Mouse (Mus musculus): ENCODE measurements around the gene Mrgprh. TPM values are rescaled to one million over a fixed set of nuclear protein-coding genes. Genes with fewer than 3 reads are reported as not detected.

The Mrgprh gene
- polyA plus RNA-seq (2012): not detected in 2 replicates

- TF ChIP-seq GATA1 (IDR thresholded peaks at IDR 0.05; ENCODE audit: low read length): no peak
Observed at GRCm38 (mm10) chr17:12875734-12876133, at the start of gene Mrgprh. Gene Mrgprh (plus strand): TSS chr17:12876034.

GRCm38 (mm10) chr17:12830351-12830750 is 45.5 kb upstream of the Mrgprh start:
- TF ChIP-seq GATA1 (IDR thresholded peaks at IDR 0.05; ENCODE audit: low read length): no peak

GRCm38 (mm10) chr17:12832231-12832630 is 43.6 kb upstream of the Mrgprh start:
- no peak for TF ChIP-seq GATA1 (IDR thresholded peaks at IDR 0.05; ENCODE audit: low read length)

- TF ChIP-seq GATA1 (IDR thresholded peaks at IDR 0.05; ENCODE audit: low read length): no peak
Observed at GRCm38 (mm10) chr17:12832657-12833056, 43.2 kb upstream of the Mrgprh start.

- TF ChIP-seq GATA1 (IDR thresholded peaks at IDR 0.05; ENCODE audit: low read length): no peak
Observed at GRCm38 (mm10) chr17:12834317-12834716, 41.5 kb upstream of the Mrgprh start.

- TF ChIP-seq GATA1 (IDR thresholded peaks at IDR 0.05; ENCODE audit: low read length): no peak
Observed at GRCm38 (mm10) chr17:12834826-12835225, 41.0 kb upstream of the Mrgprh start.

GRCm38 (mm10) chr17:12835738-12836137 is 40.1 kb upstream of the Mrgprh start:
- TF ChIP-seq GATA1 (IDR thresholded peaks at IDR 0.05; ENCODE audit: low read length): no peak

GRCm38 (mm10) chr17:12839475-12840267 is 36.2 kb upstream of the Mrgprh start:
- TF ChIP-seq GATA1 (IDR thresholded peaks at IDR 0.05; ENCODE audit: low read length): no peak

- no peak for TF ChIP-seq GATA1 (IDR thresholded peaks at IDR 0.05; ENCODE audit: low read length)
Observed at GRCm38 (mm10) chr17:12843826-12844225, 32.0 kb upstream of the Mrgprh start.

- no peak for TF ChIP-seq GATA1 (IDR thresholded peaks at IDR 0.05; ENCODE audit: low read length)
Observed at GRCm38 (mm10) chr17:12844540-12844939, 31.3 kb upstream of the Mrgprh start.

- no peak for TF ChIP-seq GATA1 (IDR thresholded peaks at IDR 0.05; ENCODE audit: low read length)
Observed at GRCm38 (mm10) chr17:12845862-12846261, 30.0 kb upstream of the Mrgprh start.

- TF ChIP-seq GATA1 (IDR thresholded peaks at IDR 0.05; ENCODE audit: low read length): no peak
Observed at GRCm38 (mm10) chr17:12846474-12846873, 29.4 kb upstream of the Mrgprh start.

GRCm38 (mm10) chr17:12847736-12848135 is 28.1 kb upstream of the Mrgprh start:
- no peak for TF ChIP-seq GATA1 (IDR thresholded peaks at IDR 0.05; ENCODE audit: low read length)

GRCm38 (mm10) chr17:12849778-12850382 is 26.0 kb upstream of the Mrgprh start:
- no peak for TF ChIP-seq GATA1 (IDR thresholded peaks at IDR 0.05; ENCODE audit: low read length)

GRCm38 (mm10) chr17:12851689-12852088 is 24.1 kb upstream of the Mrgprh start:
- no peak for TF ChIP-seq GATA1 (IDR thresholded peaks at IDR 0.05; ENCODE audit: low read length)

GRCm38 (mm10) chr17:12853821-12854220 is 22.0 kb upstream of the Mrgprh start:
- TF ChIP-seq GATA1 (IDR thresholded peaks at IDR 0.05; ENCODE audit: low read length): no peak

GRCm38 (mm10) chr17:12854386-12854785 is 21.4 kb upstream of the Mrgprh start:
- no peak for TF ChIP-seq GATA1 (IDR thresholded peaks at IDR 0.05; ENCODE audit: low read length)

All from G1E-ER4 (cell line).